Mouse (Mus musculus): ENCODE data around the gene Rps5. TPM values are rescaled to one million over a fixed set of nuclear protein-coding genes. Genes with fewer than 3 reads are reported as not detected.
"Not testable (repeated sequence)": the region's sequence is repeated elsewhere in the genome, so short reads cannot be mapped to it uniquely, and the experiment has no call there.

Gene Rps5
- 1,070 and 1,140 TPM in 2 replicates for polyA plus RNA-seq (2015; fragmentation: Nextera tagmentation; extraction: Ambion mirVana)

DNA sequence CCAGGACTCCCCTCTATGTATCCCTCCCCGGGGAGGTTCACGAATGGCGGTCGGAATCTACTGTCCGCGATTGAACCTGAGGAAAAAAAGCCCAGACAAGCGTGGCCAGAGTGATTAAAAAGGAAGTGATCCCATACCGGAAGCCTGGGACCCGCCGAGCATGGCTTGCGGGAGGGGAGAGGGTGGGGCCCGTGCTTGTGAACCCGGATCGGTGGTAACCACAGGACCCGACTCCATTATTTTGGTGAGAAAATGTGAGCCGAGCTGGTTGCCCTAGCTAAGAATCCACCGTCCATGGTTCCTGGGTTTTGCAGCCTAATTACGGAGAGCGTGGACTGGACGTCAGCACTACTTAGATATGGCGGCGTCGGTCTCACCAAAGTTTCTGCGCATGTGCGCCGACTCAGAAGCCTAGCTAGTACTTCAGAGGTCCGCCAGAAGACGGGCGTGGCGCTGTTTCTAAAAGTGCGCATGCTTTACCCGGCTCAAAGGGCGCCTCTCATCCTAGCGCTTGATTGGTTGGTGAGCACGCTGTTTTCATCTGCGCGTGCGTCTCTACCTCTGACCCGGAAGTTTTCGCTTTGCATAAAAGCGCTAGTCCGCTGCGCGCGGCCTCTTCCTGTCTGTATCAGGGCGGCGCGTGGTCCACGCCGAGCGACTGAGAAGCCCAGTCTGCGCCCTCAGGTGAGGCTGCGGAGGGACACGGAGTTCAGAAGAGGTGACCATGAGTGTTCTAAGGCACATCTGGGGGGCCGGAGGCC, at the start of gene Rps5:
TSS of gene Rps5 (plus strand) at position 586 of the 761 bp plus-strand sequence.
- Histone ChIP-seq H3K9me3 (replicated peaks) (no peaks in the 10 kb centered on the region), H3K4me1 (peaks cover 35% of the 10 kb centered on the region), H3K27me3 (peaks cover 4% of the 10 kb centered on the region; the same call in 1 of the 2 replicates), H3K4me3 (replicated peaks) (peak within 1 kb of the TSS; percentile 99), H3K27ac (replicated peaks) (peak within 1 kb of the TSS; percentile 98), H3K36me3 (peaks cover 37% of the 10 kb centered on the region), H3K9ac (peak within 1 kb of the TSS; percentile 93), H3K4me2 (replicated peaks) (peak within 1 kb of the TSS; percentile 87)
- ATAC-seq (ENCODE audit: insufficient number of reproducible peaks, low FRiP score, low TSS enrichment, low read depth), result peak; percentile 98
- WGBS, result under 1% methylated on average over 55 of the region's 55 CpGs

DNA sequence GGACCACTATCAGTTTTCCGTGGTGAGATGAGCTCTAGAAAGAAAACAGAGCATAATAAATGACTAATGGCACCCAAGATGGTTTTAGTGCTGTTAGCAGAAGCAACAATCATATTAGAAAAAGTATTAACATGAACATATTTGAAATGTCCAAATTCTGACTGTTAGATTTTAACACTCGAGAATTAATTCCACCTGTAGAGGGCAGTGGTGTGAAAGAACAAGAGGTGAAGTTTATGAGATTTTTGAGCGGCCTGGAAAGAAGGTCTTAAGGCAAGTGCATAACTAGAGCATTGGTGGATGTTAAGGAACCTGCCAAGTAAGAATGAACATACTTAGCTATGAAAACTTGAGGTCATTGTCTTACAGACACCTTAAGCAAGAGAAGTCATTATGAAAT, 47.8 kb upstream of the Rps5 start:
- Histone ChIP-seq H3K9ac (no peak overlapping the region), H3K27me3 (no peaks in the 10 kb centered on the region), H3K9me3 (replicated peaks) (peaks cover 4% of the 10 kb centered on the region; the same call in 1 of the 2 replicates), H3K4me2 (replicated peaks) (no peak overlapping the region), H3K27ac (replicated peaks) (no peak overlapping the region), H3K4me3 (replicated peaks) (no peak overlapping the region), H3K36me3 (no peaks in the 10 kb centered on the region), H3K4me1 (no peaks in the 10 kb centered on the region)
- WGBS, result 15% methylated on average over 3 of the region's 3 CpGs
- ATAC-seq (ENCODE audit: insufficient number of reproducible peaks, low FRiP score, low TSS enrichment, low read depth), result no peak

DNA sequence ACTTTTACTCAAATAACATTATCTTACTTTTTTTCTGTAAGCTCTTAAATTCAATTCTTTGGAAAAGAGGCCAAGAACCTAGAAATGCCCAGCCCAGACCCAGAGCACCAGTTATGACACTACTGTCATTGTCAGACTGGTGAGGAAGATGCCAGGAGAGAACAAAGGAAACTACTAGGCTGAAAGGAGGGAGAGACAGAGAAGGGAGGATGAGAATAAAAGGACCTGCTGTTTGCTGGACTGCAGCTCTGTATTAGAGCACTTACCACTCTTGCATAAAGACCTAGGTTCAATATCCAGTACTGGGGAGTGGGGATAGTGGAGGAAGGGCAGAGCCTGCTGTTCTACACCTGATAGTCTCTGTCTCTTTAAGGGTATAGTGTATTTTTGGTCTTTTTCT, 42.1 kb upstream of the Rps5 start:
- Histone ChIP-seq H3K4me3 (replicated peaks) (no peak overlapping the region), H3K27me3 (no peaks in the 10 kb centered on the region), H3K4me1 (peaks cover 8% of the 10 kb centered on the region), H3K9ac (no peak overlapping the region), H3K27ac (replicated peaks) (no peak overlapping the region), H3K4me2 (replicated peaks) (no peak overlapping the region), H3K9me3 (replicated peaks) (no peaks in the 10 kb centered on the region), H3K36me3 (peaks cover 6% of the 10 kb centered on the region; the same call in 1 of the 2 replicates)
- no peak for ATAC-seq (ENCODE audit: insufficient number of reproducible peaks, low FRiP score, low TSS enrichment, low read depth)

DNA sequence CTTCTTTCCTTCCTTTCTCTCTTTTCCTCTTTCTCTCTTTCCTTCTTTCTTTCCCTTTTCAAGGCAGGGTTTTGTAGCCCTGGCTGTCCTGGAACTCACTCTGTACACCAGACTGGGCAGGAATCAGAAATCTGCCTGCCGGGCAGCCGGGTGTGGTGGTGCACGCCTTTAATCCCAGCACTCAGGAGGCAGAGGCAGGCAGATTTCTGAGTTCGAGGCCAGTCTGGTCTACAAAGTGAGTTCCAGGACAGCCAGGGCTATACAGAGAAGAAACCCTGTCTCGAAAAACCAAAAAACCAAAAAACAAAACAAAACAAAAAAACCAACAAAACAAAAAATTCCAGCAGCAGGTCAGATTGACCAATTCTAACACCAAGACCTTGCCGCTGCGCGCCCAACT, 41.6 kb upstream of the Rps5 start:
- H3K9ac ChIP-seq, result 0 out of 2 replicates have a peak overlapping the region, but pooled peaks have one; percentile 4
- WGBS, result 39% methylated on average over 8 of the region's 8 CpGs
- not testable (repeated sequence) for H3K4me1 ChIP-seq; H3K27ac ChIP-seq (replicated peaks); H3K9me3 ChIP-seq (replicated peaks); ATAC-seq (ENCODE audit: insufficient number of reproducible peaks, low FRiP score, low TSS enrichment, low read depth); H3K27me3 ChIP-seq
- peak overlapping the region; percentile 75 for H3K4me3 ChIP-seq (replicated peaks)
- peak overlapping the region; percentile 83 for H3K4me2 ChIP-seq (replicated peaks)
- peaks cover 10% of the 10 kb centered on the region for H3K36me3 ChIP-seq

DNA sequence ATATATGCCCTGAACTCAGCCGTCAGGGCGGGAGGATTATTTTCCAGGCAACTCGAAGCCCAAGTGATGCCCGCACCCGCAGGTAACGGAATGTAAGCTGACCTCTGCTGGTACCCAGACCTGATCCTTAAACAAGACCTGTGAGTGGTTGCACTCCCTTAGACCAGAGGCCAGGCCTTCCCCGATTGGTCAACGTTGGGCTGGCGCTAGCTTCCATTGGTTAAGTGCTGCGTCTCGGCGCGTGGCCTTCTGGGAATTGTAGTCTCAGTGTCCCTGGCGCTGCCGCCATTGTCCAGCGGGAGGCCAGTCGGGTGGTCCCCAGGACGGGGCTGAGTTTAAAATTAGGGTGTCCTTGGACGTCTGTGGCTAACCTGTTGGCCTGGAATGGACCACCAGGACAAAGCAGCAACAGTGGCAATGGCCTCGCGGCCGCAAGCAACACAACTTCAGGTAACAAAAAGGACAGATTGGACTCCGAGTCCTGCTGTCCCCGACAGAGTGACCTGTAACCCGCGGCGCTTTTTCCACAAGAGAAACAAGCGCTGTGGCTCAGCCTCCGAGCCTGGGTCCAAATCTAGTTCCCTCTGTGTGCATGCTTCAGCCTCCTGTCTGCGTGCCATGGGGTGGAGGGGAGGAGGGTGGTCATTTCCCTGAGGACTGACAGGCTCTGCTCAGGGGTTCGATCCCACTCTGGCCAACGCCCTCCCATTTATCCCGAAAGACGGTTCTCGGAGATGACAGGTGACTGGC, 41.0 kb upstream of the Rps5 start, which contains the start of gene Zfp128:
TSS of gene Zfp128 (plus strand) at position 267 of the 750 bp plus-strand sequence.
- WGBS, result under 1% methylated on average over 35 of the region's 35 CpGs
- Histone ChIP-seq H3K4me1 (peaks cover 8% of the 10 kb centered on the region), H3K4me2 (replicated peaks) (peak within 1 kb of the TSS; percentile 83), H3K4me3 (replicated peaks) (peak within 1 kb of the TSS; percentile 75), H3K9me3 (replicated peaks) (no peaks in the 10 kb centered on the region), H3K36me3 (peaks cover 16% of the 10 kb centered on the region), H3K27me3 (no peaks in the 10 kb centered on the region), H3K9ac (peak within 1 kb of the TSS; percentile 76), H3K27ac (replicated peaks) (no peak within 1 kb of the TSS)
- peak; percentile 99 for ATAC-seq (ENCODE audit: insufficient number of reproducible peaks, low FRiP score, low TSS enrichment, low read depth)

DNA sequence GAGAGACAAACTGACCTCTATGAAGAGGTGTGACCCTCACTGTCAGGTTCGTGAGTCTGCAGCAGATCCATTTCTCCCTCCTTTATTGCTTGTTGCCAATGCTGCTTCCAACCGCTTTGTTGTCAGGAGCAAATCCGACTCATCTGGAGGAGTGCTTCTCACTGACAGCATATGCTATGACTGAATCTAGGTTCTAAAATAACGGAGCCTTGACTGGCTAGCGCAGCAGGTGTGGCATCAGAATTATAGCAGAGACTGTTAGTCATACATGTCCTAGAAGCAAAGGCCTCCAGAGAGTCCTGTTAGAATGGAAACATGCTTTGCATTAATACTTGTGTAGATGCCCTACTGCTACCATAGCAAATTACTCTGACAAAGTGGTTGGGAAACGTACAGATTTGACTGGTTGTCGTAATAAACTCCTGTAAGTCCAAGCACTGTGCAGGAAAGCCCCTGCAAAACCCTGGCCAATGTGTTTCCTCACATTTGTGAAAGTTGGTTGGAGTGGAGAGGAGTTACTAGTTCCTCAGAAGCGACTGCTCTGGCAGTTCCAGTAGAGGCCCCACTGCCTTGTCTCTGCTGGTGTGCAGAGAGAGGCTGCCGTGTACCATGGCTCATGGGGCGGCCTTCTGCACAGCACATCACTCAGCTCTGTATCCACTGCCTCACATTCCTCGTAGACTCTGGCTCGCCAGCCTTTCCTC, 35.4 kb upstream of the Rps5 start:
- ATAC-seq (ENCODE audit: insufficient number of reproducible peaks, low FRiP score, low TSS enrichment, low read depth), result no peak
- peaks cover 61% of the 10 kb centered on the region for H3K36me3 ChIP-seq
- 90% methylated on average over 12 of the region's 12 CpGs for WGBS

DNA sequence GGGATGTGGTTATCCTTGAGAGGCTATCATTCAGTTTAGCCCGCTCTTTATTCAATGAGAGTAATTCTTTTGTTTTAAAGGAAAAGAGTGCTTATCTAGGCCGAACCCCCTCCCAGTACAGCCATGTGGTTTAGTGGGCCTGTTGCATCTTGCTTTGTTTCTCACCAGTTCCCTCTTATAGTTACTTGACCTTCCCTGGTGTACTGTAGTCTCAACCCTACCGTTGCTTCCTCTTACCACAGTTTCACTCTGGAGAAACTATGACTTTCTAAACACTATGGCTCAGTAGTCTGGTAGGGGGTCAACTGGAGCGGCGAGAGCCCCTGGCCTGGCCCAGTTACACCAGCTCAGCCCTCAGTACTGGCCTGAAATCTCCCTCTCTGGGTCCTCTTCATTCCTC, 34.5 kb upstream of the Rps5 start:
- Histone ChIP-seq H3K9ac (no peak overlapping the region), H3K4me3 (replicated peaks) (no peak overlapping the region), H3K27me3 (no peaks in the 10 kb centered on the region), H3K4me1 (no peaks in the 10 kb centered on the region), H3K27ac (replicated peaks) (no peak overlapping the region), H3K4me2 (replicated peaks) (no peak overlapping the region), H3K9me3 (replicated peaks) (no peaks in the 10 kb centered on the region), H3K36me3 (peaks cover 61% of the 10 kb centered on the region)
- no peak for ATAC-seq (ENCODE audit: insufficient number of reproducible peaks, low FRiP score, low TSS enrichment, low read depth)
- WGBS, result 90% methylated on average over 5 of the region's 5 CpGs

More for the DNA sequence above, 35.4 kb upstream of the Rps5 start:
- Histone ChIP-seq H3K9ac (no peak overlapping the region), H3K9me3 (replicated peaks) (no peaks in the 10 kb centered on the region), H3K4me1 (peaks cover 5% of the 10 kb centered on the region), H3K27ac (replicated peaks) (no peak overlapping the region), H3K4me2 (replicated peaks) (no peak overlapping the region), H3K27me3 (no peaks in the 10 kb centered on the region), H3K4me3 (replicated peaks) (no peak overlapping the region)

DNA sequence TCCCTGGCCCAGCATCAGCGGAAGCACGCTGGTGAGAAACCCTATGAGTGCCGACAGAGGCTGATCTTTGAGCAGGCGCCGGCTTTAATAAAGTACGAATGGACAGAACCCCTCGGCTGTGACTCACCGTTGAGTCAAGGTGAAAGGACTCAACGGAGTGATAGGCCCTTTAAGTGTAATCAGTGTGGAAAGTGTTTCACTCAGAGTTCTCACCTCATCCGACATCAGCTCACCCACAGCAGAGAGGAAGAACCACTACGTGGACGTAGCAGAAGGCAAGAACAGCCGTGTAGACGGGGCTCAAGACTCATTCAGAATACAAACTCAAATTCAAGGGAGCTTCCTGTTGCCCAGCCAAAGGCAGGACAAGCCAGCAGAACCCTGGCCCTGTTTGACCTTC, 31.2 kb upstream of the Rps5 start:
- ATAC-seq (ENCODE audit: insufficient number of reproducible peaks, low FRiP score, low TSS enrichment, low read depth), result no peak
- Histone ChIP-seq H3K4me1 (no peaks in the 10 kb centered on the region), H3K9me3 (replicated peaks) (no peaks in the 10 kb centered on the region), H3K27ac (replicated peaks) (no peak overlapping the region), H3K27me3 (no peaks in the 10 kb centered on the region), H3K36me3 (peaks cover 46% of the 10 kb centered on the region), H3K4me2 (replicated peaks) (no peak overlapping the region), H3K9ac (no peak overlapping the region), H3K4me3 (replicated peaks) (no peak overlapping the region)
- WGBS, result 92% methylated on average over 14 of the region's 14 CpGs

DNA sequence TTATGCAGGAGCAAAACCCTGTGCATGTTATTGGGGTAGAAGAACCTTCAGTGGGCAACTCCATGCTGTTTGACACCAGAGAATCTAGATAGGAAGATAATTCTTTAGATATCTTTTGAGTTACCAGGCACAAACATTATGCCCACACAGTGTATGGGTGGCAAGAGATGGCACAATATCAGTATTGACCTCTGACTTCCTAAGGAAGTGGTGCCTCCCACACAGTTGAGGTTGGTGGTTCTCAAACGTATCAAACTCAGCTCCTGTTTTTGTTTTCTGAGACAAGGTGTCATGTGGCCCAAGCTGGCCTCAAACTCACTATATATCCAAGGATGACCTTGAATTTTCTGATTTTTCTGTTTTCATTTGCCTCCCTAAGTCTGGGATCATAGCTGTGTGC, 30.8 kb upstream of the Rps5 start:
- WGBS, result 71% methylated on average over 1 of the region's 1 CpGs
- no peak overlapping the region for H3K4me3 ChIP-seq (replicated peaks)
- H3K27ac ChIP-seq (replicated peaks), result no peak overlapping the region
- no peak overlapping the region for H3K9ac ChIP-seq
- H3K27me3 ChIP-seq, result no peaks in the 10 kb centered on the region
- ATAC-seq (ENCODE audit: insufficient number of reproducible peaks, low FRiP score, low TSS enrichment, low read depth), result no peak
- H3K36me3 ChIP-seq, result peaks cover 42% of the 10 kb centered on the region
- H3K9me3 ChIP-seq (replicated peaks), result no peaks in the 10 kb centered on the region
- no peak overlapping the region for H3K4me2 ChIP-seq (replicated peaks)
- no peaks in the 10 kb centered on the region for H3K4me1 ChIP-seq

DNA sequence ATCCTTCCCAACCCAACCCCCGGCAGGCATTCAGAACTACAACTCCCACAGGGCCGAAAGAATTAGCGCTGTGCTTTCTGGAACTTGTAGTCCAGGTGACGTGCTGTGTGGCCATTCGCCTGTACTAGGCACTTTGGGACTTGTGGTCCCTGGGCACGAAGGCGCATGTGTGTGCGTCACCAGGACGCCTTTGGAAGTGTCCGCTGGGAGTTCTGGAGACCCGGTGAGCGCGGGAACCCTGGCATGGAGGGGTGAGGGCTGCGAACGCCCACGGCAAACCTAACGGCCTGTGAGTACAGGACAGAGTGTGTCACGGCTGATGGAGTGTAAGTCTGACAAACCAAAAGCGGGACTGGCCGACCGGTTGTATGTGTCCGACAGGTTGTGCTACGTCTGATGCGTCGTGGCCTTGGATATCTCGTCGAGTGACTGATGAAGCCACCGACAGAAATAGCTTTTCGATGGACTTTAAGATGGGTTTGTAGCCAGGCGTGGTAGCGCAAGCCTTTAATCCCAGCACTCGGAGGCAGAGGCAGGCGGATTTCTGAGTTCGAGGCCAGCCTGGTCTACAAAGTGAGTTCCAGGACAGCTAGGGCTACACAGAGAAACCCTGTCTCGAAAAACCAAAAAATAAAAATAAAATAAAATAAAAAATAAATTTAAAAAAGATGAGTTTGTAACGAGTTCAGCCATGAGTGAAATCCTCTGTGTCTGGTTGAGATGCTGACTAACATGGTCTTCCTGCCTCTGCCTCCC, 24.3 kb upstream of the Rps5 start, which contains the start of gene Zscan22:
TSS of gene Zscan22 (plus strand) at position 161 of the 756 bp plus-strand sequence.
- 5% methylated on average over 36 of the region's 36 CpGs for WGBS
- Histone ChIP-seq H3K4me1 (peaks cover 8% of the 10 kb centered on the region; the same call in 1 of the 2 replicates), H3K4me3 (replicated peaks) (peak within 1 kb of the TSS; percentile 78), H3K9ac (peak within 1 kb of the TSS; percentile 64), H3K9me3 (replicated peaks) (no peaks in the 10 kb centered on the region), H3K27ac (replicated peaks) (0 out of 2 replicates have a peak within 1 kb of the TSS, but pooled peaks have one; percentile 48), H3K4me2 (replicated peaks) (peak within 1 kb of the TSS; percentile 50), H3K36me3 (no peaks in the 10 kb centered on the region), H3K27me3 (no peaks in the 10 kb centered on the region)
- peak; percentile 97 for ATAC-seq (ENCODE audit: insufficient number of reproducible peaks, low FRiP score, low TSS enrichment, low read depth)
